Mouse (Mus musculus): Measurements from ENCODE around the gene C530008M17Rik.
A peak's percentile ranks its signal among the peaks of the same experiment; 100 is the strongest.

Gene C530008M17Rik

GRCm38 (mm10) chr5:76664936-76665335 lies 8.6 kb downstream of the C530008M17Rik start:
- no peak for DNase-seq (ENCODE audit: low spot score in 2 of 2)

- DNase-seq (ENCODE audit: low spot score in 2 of 2), result no peak
Measured at GRCm38 (mm10) chr5:76665421-76665820, 9.1 kb downstream of the C530008M17Rik start.

GRCm38 (mm10) chr5:76666026-76666756 lies 9.9 kb downstream of the C530008M17Rik start:
- no peak for DNase-seq (ENCODE audit: low spot score in 2 of 2)

GRCm38 (mm10) chr5:76668118-76668517 lies 11.8 kb downstream of the C530008M17Rik start:
- DNase-seq (ENCODE audit: low spot score in 2 of 2), result no peak

- DNase-seq (ENCODE audit: low spot score in 2 of 2), result no peak
Measured at GRCm38 (mm10) chr5:76668547-76668946, 12.2 kb downstream of the C530008M17Rik start.

GRCm38 (mm10) chr5:76670183-76670582 lies 13.9 kb downstream of the C530008M17Rik start:
- no peak for DNase-seq (ENCODE audit: low spot score in 2 of 2)

GRCm38 (mm10) chr5:76674022-76674653 lies 17.8 kb downstream of the C530008M17Rik start:
- no peak for DNase-seq (ENCODE audit: low spot score in 2 of 2)

- no peak for DNase-seq (ENCODE audit: low spot score in 2 of 2)
Measured at GRCm38 (mm10) chr5:76675369-76675768, 19.1 kb downstream of the C530008M17Rik start.

GRCm38 (mm10) chr5:76680959-76681358 lies 24.6 kb downstream of the C530008M17Rik start:
- no peak for DNase-seq (ENCODE audit: low spot score in 2 of 2)

GRCm38 (mm10) chr5:76681895-76682656 lies 25.8 kb downstream of the C530008M17Rik start:
- DNase-seq (ENCODE audit: low spot score in 2 of 2), result no peak

- no peak for DNase-seq (ENCODE audit: low spot score in 2 of 2)
Measured at GRCm38 (mm10) chr5:76683455-76683854, 27.1 kb downstream of the C530008M17Rik start.

- no peak for DNase-seq (ENCODE audit: low spot score in 2 of 2)
Measured at GRCm38 (mm10) chr5:76684658-76685605, 28.6 kb downstream of the C530008M17Rik start.

GRCm38 (mm10) chr5:76687961-76688600 lies 31.8 kb downstream of the C530008M17Rik start:
- no peak for DNase-seq (ENCODE audit: low spot score in 2 of 2)

GRCm38 (mm10) chr5:76688643-76689042 lies 32.3 kb downstream of the C530008M17Rik start:
- no peak for DNase-seq (ENCODE audit: low spot score in 2 of 2)

- no peak for DNase-seq (ENCODE audit: low spot score in 2 of 2)
Measured at GRCm38 (mm10) chr5:76690177-76690593, 33.9 kb downstream of the C530008M17Rik start.

GRCm38 (mm10) chr5:76691251-76691650 lies 34.9 kb downstream of the C530008M17Rik start:
- no peak for DNase-seq (ENCODE audit: low spot score in 2 of 2)

GRCm38 (mm10) chr5:76691706-76692424 lies 35.6 kb downstream of the C530008M17Rik start:
- no peak for DNase-seq (ENCODE audit: low spot score in 2 of 2)

- DNase-seq (ENCODE audit: low spot score in 2 of 2), result peak; percentile 46 to 67
Measured at GRCm38 (mm10) chr5:76697536-76697935, 41.2 kb downstream of the C530008M17Rik start.

GRCm38 (mm10) chr5:76698187-76698586 lies 41.9 kb downstream of the C530008M17Rik start:
- no peak for DNase-seq (ENCODE audit: low spot score in 2 of 2)

All from right cerebral cortex, postnatal 10 days (tissue).